Mouse (Mus musculus): Measurements from ENCODE around the gene Entpd7. TPM values are rescaled to one million over a fixed set of nuclear protein-coding genes. Genes with fewer than 3 reads are reported as not detected.

Gene Entpd7
- polyA plus RNA-seq, 1 experiment, result 11.7 TPM

DNA sequence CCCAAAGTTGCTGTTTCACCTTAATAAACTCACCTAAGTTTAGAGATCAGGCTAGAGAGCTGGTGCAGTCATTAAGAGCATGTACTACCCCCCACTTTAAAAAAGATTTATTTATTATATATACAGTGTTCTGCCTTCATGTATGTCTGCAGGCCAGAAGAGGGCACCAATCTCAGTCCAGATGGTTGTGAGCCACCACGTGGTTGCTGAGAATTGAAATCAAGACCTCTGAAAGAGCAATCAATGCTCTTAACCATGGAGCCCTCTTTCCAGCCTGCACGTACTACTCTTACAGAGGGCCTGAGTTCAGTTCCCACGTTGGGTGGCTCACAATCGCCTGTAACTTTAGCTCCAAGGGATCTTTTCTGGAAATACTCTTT, 22.1 kb upstream of the Entpd7 start:
- Histone ChIP-seq H3K27ac (ENCODE audit: insufficient read depth, low read length) (no peak overlapping the region), H3K4me1 (ENCODE audit: control insufficient read depth, insufficient read depth, low read length) (peaks cover 4% of the 10 kb centered on the region), H3K4me3 (replicated peaks; ENCODE audit: insufficient read depth, low read depth, low read length) (no peak overlapping the region), H3K27me3 (ENCODE audit: control insufficient read depth, insufficient read depth, low read length) (no peaks in the 10 kb centered on the region)
- TF ChIP-seq POLR2A (IDR thresholded peaks at IDR 0.05; ENCODE audit: borderline replicate concordance, insufficient read depth, low read length) (no peak), CTCF (IDR thresholded peaks at IDR 0.05; ENCODE audit: borderline replicate concordance, insufficient read depth, low read depth, low read length) (peak; percentile 2; the same call in 1 of the 2 replicates)
- no peak for DNase-seq
- 59% methylated on average over 4 of the region's 4 CpGs for whole genome bisulfite sequencing

DNA sequence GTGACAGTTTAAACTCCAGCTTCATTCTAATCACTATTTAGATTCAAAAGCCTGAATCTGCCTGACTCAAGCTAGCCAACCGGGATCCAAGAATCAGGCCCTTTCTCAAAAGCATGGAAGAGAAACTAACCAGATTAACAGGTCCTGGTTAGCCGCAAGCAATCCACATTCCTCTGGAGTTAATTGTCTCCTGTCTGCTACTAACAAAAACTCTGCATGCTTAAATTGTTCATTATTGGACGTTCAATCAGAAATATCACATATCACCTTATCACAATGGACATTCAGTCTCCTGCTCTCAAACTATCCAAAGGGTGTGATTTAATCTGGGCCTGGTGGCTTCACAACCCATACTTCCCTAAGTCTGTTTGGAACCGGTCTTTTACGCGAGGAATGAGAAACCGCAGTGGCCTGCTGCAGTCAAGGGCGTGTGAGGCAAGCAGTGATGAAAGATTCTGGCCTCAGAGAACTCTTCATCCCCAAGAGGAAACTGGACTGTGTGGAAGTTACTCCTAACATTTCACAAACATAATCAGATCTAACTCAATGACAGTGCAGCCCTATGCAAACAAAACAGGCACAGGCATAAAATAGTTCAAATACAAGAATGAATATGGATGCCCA, 20.2 kb upstream of the Entpd7 start:
- Histone ChIP-seq H3K27ac (ENCODE audit: insufficient read depth, low read length) (no peak overlapping the region), H3K4me1 (ENCODE audit: control insufficient read depth, insufficient read depth, low read length) (peaks cover 7% of the 10 kb centered on the region), H3K4me3 (replicated peaks; ENCODE audit: insufficient read depth, low read depth, low read length) (no peak overlapping the region), H3K27me3 (ENCODE audit: control insufficient read depth, insufficient read depth, low read length) (no peaks in the 10 kb centered on the region)
- no peak for DNase-seq
- 85% methylated on average over 8 of the region's 8 CpGs for WGBS
- TF ChIP-seq CTCF (IDR thresholded peaks at IDR 0.05; ENCODE audit: borderline replicate concordance, insufficient read depth, low read depth, low read length) (no peak), POLR2A (IDR thresholded peaks at IDR 0.05; ENCODE audit: borderline replicate concordance, insufficient read depth, low read length) (no peak)

DNA sequence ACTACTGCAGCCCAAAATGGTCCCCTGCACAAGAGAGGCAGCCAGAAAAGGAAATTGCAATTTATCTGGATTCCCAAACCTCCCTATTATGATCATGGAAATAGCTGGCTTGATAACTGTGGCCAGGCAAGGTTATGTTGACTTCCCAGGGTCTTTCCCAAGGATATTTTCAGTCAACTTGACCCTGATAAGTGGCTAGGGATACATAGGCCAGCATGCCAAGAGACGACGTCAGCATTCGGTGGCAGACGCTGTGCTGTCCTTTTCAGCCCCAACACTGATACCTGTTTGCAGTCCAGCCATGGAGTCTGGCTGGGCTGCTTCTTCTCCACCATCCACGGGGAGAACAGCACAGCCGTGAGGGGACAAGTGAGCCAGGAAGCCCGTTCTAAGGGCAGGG, 18.4 kb upstream of the Entpd7 start:
- WGBS, result 39% methylated on average over 7 of the region's 7 CpGs
- no peak for TF ChIP-seq CTCF (IDR thresholded peaks at IDR 0.05; ENCODE audit: borderline replicate concordance, insufficient read depth, low read depth, low read length)
- TF ChIP-seq POLR2A (IDR thresholded peaks at IDR 0.05; ENCODE audit: borderline replicate concordance, insufficient read depth, low read length), result no peak

DNA sequence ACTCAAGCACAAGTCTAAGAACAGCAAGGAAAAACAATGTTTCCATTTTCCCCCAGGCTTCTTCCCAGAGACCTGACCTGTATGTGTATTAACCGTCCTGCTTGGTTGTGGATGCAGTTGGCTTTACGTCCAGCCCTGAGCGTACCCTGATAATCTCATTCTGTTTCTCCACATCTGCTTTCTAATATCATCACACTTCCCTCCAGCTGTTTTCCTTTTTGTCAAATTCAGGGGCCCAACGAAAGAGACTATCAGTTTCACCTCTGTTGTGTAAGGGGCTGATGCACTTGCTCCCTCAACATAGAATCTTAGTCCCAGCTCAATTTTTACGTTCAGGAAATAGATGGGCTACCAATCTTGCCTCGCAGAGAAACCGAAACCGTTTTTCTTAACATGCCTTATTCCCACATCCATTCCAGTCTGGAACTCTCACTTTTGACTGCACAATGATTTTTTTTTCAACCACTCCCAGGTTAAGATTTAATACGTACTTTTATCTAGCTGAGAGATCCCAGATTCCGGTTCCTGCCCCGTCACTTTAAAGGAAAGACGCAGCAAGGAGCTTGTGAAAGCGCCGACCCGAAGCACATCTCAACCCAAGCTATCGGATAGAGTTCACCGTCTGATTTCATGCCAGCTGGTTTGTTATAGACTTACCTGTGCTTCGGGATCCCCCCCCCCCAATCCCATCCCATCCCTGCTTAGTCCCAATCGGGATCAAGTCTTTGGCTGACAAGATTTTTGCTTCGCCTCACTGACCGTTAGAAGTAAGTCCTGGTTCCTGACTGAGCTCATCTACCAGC, 15.8 kb upstream of the Entpd7 start:
- Histone ChIP-seq H3K27ac (ENCODE audit: insufficient read depth, low read length) (no peak overlapping the region), H3K4me3 (replicated peaks; ENCODE audit: insufficient read depth, low read depth, low read length) (peak overlapping the region; percentile 100), H3K4me1 (ENCODE audit: control insufficient read depth, insufficient read depth, low read length) (peaks cover 7% of the 10 kb centered on the region), H3K27me3 (ENCODE audit: control insufficient read depth, insufficient read depth, low read length) (no peaks in the 10 kb centered on the region)
- no peak for DNase-seq
- TF ChIP-seq POLR2A (IDR thresholded peaks at IDR 0.05; ENCODE audit: borderline replicate concordance, insufficient read depth, low read length), result no peak
- no peak for TF ChIP-seq CTCF (IDR thresholded peaks at IDR 0.05; ENCODE audit: borderline replicate concordance, insufficient read depth, low read depth, low read length)
- WGBS, result 5% methylated on average over 21 of the region's 21 CpGs

More for the DNA sequence above, 18.4 kb upstream of the Entpd7 start:
- no peaks in the 10 kb centered on the region for H3K27me3 ChIP-seq (ENCODE audit: control insufficient read depth, insufficient read depth, low read length)
- H3K27ac ChIP-seq (ENCODE audit: insufficient read depth, low read length), result no peak overlapping the region
- no peak for DNase-seq
- peaks cover 7% of the 10 kb centered on the region for H3K4me1 ChIP-seq (ENCODE audit: control insufficient read depth, insufficient read depth, low read length)
- H3K4me3 ChIP-seq (replicated peaks; ENCODE audit: insufficient read depth, low read depth, low read length), result no peak overlapping the region

DNA sequence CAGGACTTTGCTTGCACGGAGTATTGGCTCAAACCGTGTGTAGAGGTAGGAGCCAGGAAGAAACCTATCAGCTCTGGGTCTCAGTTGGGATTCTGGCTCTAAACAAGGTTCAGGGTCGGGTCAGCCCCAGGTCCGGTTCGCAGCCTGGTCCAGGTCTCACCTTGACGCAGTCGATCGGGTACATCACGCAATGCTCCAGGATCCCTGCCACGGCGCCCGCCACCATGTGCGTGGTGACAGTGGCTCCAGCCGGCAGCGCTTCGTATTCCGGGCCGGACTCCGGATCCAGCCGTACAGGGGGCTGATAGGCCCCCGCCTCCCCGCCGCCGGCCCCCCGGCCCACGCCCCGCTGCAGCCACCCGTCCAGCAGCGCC, 15.2 kb upstream of the Entpd7 start:
- Histone ChIP-seq H3K4me3 (replicated peaks; ENCODE audit: insufficient read depth, low read depth, low read length) (peak overlapping the region; percentile 100), H3K4me1 (ENCODE audit: control insufficient read depth, insufficient read depth, low read length) (peaks cover 7% of the 10 kb centered on the region), H3K27me3 (ENCODE audit: control insufficient read depth, insufficient read depth, low read length) (no peaks in the 10 kb centered on the region), H3K27ac (ENCODE audit: insufficient read depth, low read length) (no peak overlapping the region)
- WGBS, result under 1% methylated on average over 25 of the region's 29 CpGs
- DNase-seq, result no peak
- no peak for TF ChIP-seq POLR2A (IDR thresholded peaks at IDR 0.05; ENCODE audit: borderline replicate concordance, insufficient read depth, low read length)
- TF ChIP-seq CTCF (IDR thresholded peaks at IDR 0.05; ENCODE audit: borderline replicate concordance, insufficient read depth, low read depth, low read length), result no peak

DNA sequence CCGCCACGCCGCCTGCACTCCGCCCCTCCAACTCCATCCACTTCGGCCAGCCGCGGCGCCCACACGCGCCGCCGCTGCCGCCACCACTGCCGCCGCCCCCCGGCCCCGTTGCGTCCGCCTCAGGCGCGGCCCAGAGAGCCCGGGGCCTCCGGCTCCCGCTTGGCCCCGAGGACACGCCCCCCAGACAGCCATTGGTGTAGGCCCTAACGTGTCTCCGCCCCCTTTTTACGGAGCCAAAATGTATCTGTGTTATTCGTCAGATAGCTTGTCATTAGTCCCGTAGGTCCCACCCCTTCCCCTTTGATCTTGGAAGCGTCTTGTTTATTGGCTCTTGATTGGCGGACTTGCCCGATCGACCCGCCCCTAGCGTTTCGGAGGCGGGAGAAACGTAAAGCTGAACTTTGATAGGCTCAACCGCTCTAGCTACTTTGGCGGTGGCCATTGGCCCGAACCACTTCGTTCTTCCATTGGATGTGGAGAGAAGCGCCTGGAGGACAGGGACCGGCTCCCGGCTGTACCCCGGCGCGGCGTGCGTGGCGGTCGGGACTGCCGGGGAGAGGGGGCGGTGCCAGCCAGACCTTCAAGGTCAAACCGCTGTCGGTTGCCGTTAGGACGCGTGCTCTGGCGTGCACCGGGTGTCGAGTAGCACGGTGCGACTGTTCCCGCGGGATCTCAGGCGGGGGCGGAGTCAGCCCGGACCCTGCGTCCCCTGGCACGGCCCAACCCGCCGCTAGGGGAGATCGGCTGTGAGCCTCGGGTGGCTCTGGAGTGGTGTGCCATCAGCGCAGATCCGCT, 14.5 kb upstream of the Entpd7 start, which contains the start of gene Slc25a28:
Gene Slc25a28 (minus strand): TSS at position 152 of the 795 bp plus-strand sequence.
- TF ChIP-seq POLR2A (IDR thresholded peaks at IDR 0.05; ENCODE audit: borderline replicate concordance, insufficient read depth, low read length) (peak; percentile 73), CTCF (IDR thresholded peaks at IDR 0.05; ENCODE audit: borderline replicate concordance, insufficient read depth, low read depth, low read length) (peak; percentile 62)
- H3K27ac ChIP-seq (ENCODE audit: insufficient read depth, low read length), result peak within 1 kb of the TSS; percentile 85
- peaks cover 7% of the 10 kb centered on the region for H3K4me1 ChIP-seq (ENCODE audit: control insufficient read depth, insufficient read depth, low read length)
- under 1% methylated on average over 77 of the region's 79 CpGs for WGBS
- H3K4me3 ChIP-seq (replicated peaks; ENCODE audit: insufficient read depth, low read depth, low read length), result peak within 1 kb of the TSS; percentile 100
- peak; percentile 99 to 100 for DNase-seq
- H3K27me3 ChIP-seq (ENCODE audit: control insufficient read depth, insufficient read depth, low read length), result no peaks in the 10 kb centered on the region

DNA sequence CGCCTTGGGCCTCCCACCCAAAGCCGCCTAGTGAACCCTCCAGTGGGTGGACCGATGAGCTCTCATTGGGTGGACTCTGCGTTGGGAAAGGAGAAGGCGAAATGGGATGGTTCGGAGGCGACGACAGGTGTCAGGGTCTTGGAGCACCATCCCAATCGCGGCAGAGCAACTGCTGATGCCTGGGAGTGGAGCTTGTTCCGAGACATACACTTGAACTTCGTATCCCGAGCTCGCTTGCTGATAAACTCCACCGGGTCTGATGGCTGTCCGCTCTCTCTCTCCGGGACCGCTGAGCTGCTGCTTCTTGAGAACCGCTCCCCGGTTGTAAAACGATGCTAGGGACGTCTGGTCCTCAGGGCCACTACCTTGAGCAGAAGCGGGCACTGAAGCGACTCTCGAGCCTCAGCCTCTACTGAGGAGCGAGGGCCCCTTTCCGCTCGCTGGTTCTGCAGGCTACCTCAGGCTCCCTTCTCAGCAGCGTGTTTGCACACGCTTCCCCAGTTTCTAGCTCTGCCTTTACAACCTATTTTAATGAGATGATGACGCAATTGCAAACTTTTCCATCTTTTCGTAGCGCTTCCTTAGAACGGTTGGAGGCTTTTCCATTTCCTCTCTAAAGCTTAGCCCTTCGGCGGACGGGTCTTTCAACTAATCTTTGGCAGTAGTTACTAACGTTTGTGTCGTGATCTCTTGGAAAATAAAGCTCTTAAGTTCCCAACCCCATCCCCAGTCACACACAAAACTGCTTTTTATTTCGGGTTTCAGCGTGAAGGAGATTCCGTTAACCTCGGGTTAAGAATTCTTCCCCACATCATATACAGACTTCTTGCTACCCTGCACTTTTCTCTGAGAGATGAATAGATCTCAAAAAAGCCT, 13.7 kb upstream of the Entpd7 start:
- DNase-seq, result no peak

More for the DNA sequence above, 13.7 kb upstream of the Entpd7 start:
- Histone ChIP-seq H3K27me3 (ENCODE audit: control insufficient read depth, insufficient read depth, low read length) (no peaks in the 10 kb centered on the region), H3K27ac (ENCODE audit: insufficient read depth, low read length) (peak overlapping the region; percentile 85), H3K4me1 (ENCODE audit: control insufficient read depth, insufficient read depth, low read length) (peaks cover 7% of the 10 kb centered on the region), H3K4me3 (replicated peaks; ENCODE audit: insufficient read depth, low read depth, low read length) (peak overlapping the region; percentile 75)
- no peak for TF ChIP-seq CTCF (IDR thresholded peaks at IDR 0.05; ENCODE audit: borderline replicate concordance, insufficient read depth, low read depth, low read length)
- no peak for TF ChIP-seq POLR2A (IDR thresholded peaks at IDR 0.05; ENCODE audit: borderline replicate concordance, insufficient read depth, low read length)
- WGBS, result under 1% methylated on average over 43 of the region's 43 CpGs
